Mouse (Mus musculus) cortical plate, adult 2 months (tissue): ENCODE results near the gene Sgo2b.

Experiments
- CTCF ChIP-seq: fragments of 200-500 bp; IDR thresholded peaks from 2 replicates; pipeline ENCODE4 v1.5.1; 2011; ENCODE audit warnings: mild to moderate bottlenecking, control low read depth, low read length; ENCODE audit not compliant: insufficient read depth; ENCODE audit errors: extremely low read depth
- POLR2A ChIP-seq: fragments of 200-500 bp; IDR thresholded peaks from 2 replicates; pipeline ENCODE4 v1.6.1; 2011; ENCODE audit warnings: mild to moderate bottlenecking, low read length, control low read depth; ENCODE audit not compliant: insufficient read depth; ENCODE audit errors: extremely low read depth

DNA sequence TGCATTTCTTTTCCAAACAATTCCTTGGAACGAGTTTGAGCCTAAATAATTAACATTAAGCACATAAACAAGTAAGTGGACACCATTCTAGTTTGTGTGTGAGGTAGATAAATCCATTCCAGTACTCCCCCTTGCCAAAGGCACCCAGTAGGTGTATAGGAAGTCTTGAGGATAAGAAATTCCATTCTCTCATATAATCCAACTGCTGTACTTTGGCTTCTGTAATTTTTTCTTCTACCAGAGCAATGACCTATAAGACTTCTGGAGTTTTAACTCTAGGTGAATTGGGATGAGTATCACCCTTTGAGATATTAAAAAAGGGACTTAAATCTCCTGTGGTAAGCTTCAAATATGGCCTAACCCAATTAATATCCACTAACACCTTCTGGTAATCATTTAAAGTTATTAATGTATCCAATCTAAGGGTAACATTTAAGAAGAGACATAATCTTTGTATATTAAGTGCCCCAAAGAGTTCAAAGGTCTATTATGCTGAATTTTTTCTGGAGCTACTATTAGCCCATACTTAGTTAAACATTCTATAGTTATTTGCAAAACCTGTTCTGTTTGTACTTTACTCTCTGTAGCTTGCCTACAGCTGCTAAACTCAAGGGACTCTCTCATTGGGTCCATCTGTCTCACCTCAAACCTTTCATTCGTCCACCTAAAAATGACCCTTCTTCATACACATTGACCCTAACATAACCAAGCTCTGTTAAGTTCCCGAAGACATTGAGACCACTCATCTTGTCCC is 9.2 kb upstream of the Sgo2b start:
- TF ChIP-seq CTCF (no peak), POLR2A (no peak)
